In genomic region chr2:165070096-165070816, GRCm38 (mm10) we compare ENCODE assay signal across 9 mouse cellular contexts. TPM values are rescaled to one million over a fixed set of nuclear protein-coding genes. Genes with fewer than 3 reads are reported as not detected.
DNase-seq lines count a peak whose midpoint lies in the region; ATAC-seq and TF ChIP-seq lines count a peak whose summit lies in the region.
"Had no signal": no experiment of that assay in that cellular context is flagged by ENCODE, and none has a peak within 500 bp of the region (broad histone marks: within the 10 kb centered on the region; RNA-seq: fewer than 3 reads in every experiment).

No protein-coding gene starts in this region.

- no peaks in the 10 kb centered on the region for H3K9me3 ChIP-seq in ES-Bruce4 (replicated peaks; ENCODE audit: control insufficient read depth, insufficient read depth, low read length, poor library complexity, severe bottlenecking)
- no peaks in the 10 kb centered on the region for H3K9me3 ChIP-seq in embryonic facial prominence, embryonic 13.5 days
- no peaks in the 10 kb centered on the region for H3K9me3 ChIP-seq in heart, postnatal 0 days (replicated peaks; ENCODE audit: control insufficient read depth, low read length)
- H3K9me3 ChIP-seq in lung, embryonic 15.5 days, result no peaks in the 10 kb centered on the region
- H3K9me3 ChIP-seq: heart, embryonic 15.5 days had no signal

- TF ChIP-seq POLR2A in ES-Bruce4 (IDR thresholded peaks at IDR 0.05; ENCODE audit: insufficient read depth, low read length), result no peak

- H3K27ac ChIP-seq in ES-Bruce4 (ENCODE audit: insufficient read depth, low read length), result no peak overlapping the region
- no peak overlapping the region for H3K27ac ChIP-seq in embryonic facial prominence, embryonic 13.5 days
- no peak overlapping the region for H3K27ac ChIP-seq in heart, postnatal 0 days (ENCODE audit: low read depth)
- no peak overlapping the region for H3K27ac ChIP-seq in lung, embryonic 15.5 days
- H3K27ac ChIP-seq: heart, embryonic 15.5 days had no signal

- H3K4me2 ChIP-seq in embryonic facial prominence, embryonic 13.5 days, result peak overlapping the region; percentile 40
- H3K4me2 ChIP-seq in heart, postnatal 0 days (ENCODE audit: low read depth, low read length), result no peak overlapping the region
- H3K4me2 ChIP-seq in lung, embryonic 15.5 days, result 0 out of 2 replicates have a peak overlapping the region, but pooled peaks have one; percentile 12
- H3K4me2 ChIP-seq: heart, embryonic 15.5 days had no signal

- no peaks in the 10 kb centered on the region for H3K36me3 ChIP-seq in ES-Bruce4 (ENCODE audit: control insufficient read depth, insufficient read depth, low read length, poor library complexity, severe bottlenecking)
- H3K36me3 ChIP-seq in embryonic facial prominence, embryonic 13.5 days, result no peaks in the 10 kb centered on the region
- no peaks in the 10 kb centered on the region for H3K36me3 ChIP-seq in heart, postnatal 0 days (replicated peaks; ENCODE audit: control insufficient read depth, insufficient read depth, low read length)
- H3K36me3 ChIP-seq in lung, embryonic 15.5 days, result no peaks in the 10 kb centered on the region
- H3K36me3 ChIP-seq: heart, embryonic 15.5 days had no signal

- peaks cover 3% of the 10 kb centered on the region for H3K4me1 ChIP-seq in ES-Bruce4 (ENCODE audit: control insufficient read depth, insufficient read depth, low read length)
- peaks cover 9% of the 10 kb centered on the region for H3K4me1 ChIP-seq in embryonic facial prominence, embryonic 13.5 days
- H3K4me1 ChIP-seq in heart, postnatal 0 days (ENCODE audit: control insufficient read depth, insufficient read depth), result no peaks in the 10 kb centered on the region
- H3K4me1 ChIP-seq in lung, embryonic 15.5 days, result 0 out of 2 replicates have a peak, but pooled peaks cover 3% of the 10 kb centered on the region

- TF ChIP-seq CTCF in ES-Bruce4 (IDR thresholded peaks at IDR 0.05; ENCODE audit: low read depth, low read length), result peak; percentile 82
- peak; percentile 68 for TF ChIP-seq CTCF in heart, postnatal 0 days (IDR thresholded peaks at IDR 0.05; ENCODE audit: low read depth)

- 0 out of 2 replicates have a peak, but pooled peaks have one; percentile 28 for ATAC-seq in embryonic facial prominence, embryonic 13.5 days (ENCODE audit: insufficient number of reproducible peaks, insufficient read depth, low FRiP score, low TSS enrichment, low read depth)
- ATAC-seq in heart, postnatal 0 days (ENCODE audit: insufficient read depth, low read depth), result 0 out of 2 replicates have a peak, but pooled peaks have one; percentile 24
- ATAC-seq in lung, embryonic 15.5 days (ENCODE audit: borderline replicate concordance, extremely low read depth, low FRiP score, low TSS enrichment), result no peak
- ATAC-seq in erythroblast, adult 5-6 weeks (replicated peaks; ENCODE audit: low FRiP score, poor library complexity, severe bottlenecking), result no peak

- 21% methylated on average over 23 of the region's 23 CpGs for WGBS in embryonic facial prominence, embryonic 13.5 days
- WGBS in heart, postnatal 0 days, result 21% methylated on average over 23 of the region's 23 CpGs
- WGBS in lung, embryonic 15.5 days, result 22% methylated on average over 23 of the region's 23 CpGs

- no peaks in the 10 kb centered on the region for H3K27me3 ChIP-seq in ES-Bruce4 (ENCODE audit: control insufficient read depth, insufficient read depth, low read length, poor library complexity, severe bottlenecking)
- H3K27me3 ChIP-seq in embryonic facial prominence, embryonic 13.5 days, result peaks cover 53% of the 10 kb centered on the region
- H3K27me3 ChIP-seq in heart, postnatal 0 days (ENCODE audit: control insufficient read depth, insufficient read depth, low read length), result peaks cover 27% of the 10 kb centered on the region
- H3K27me3 ChIP-seq in lung, embryonic 15.5 days, result peaks cover 29% of the 10 kb centered on the region

- DNase-seq in adrenal gland, postnatal 14 days, result peak; percentile 81
- DNase-seq in heart, postnatal 0 days (ENCODE audit: low spot score), result peak; percentile 62
- peak; percentile 77 to 81 for DNase-seq in kidney, postnatal 4 days
- DNase-seq in retina, embryonic 14.5 days (ENCODE audit: low spot score), result peak; percentile 91

- H3K4me3 ChIP-seq in ES-Bruce4 (ENCODE audit: low read depth, low read length), result peak overlapping the region; percentile 65
- no peak overlapping the region for H3K4me3 ChIP-seq in embryonic facial prominence, embryonic 13.5 days
- H3K4me3 ChIP-seq in heart, postnatal 0 days (ENCODE audit: low read depth, low read length), result no peak overlapping the region
- no peak overlapping the region for H3K4me3 ChIP-seq in lung, embryonic 15.5 days
- H3K4me3 ChIP-seq: heart, embryonic 15.5 days had no signal

- 0 out of 2 replicates have a peak overlapping the region, but pooled peaks have one; percentile 17 for H3K9ac ChIP-seq in ES-Bruce4 (ENCODE audit: low read depth, poor library complexity, severe bottlenecking)
- H3K9ac ChIP-seq in embryonic facial prominence, embryonic 13.5 days, result no peak overlapping the region
- H3K9ac ChIP-seq in heart, postnatal 0 days (replicated peaks; ENCODE audit: low read depth, low read length), result no peak overlapping the region
- H3K9ac ChIP-seq in lung, embryonic 15.5 days, result no peak overlapping the region
- H3K9ac ChIP-seq: heart, embryonic 15.5 days had no signal

- no peak for TF ChIP-seq EP300 in ES-Bruce4 (IDR thresholded peaks at IDR 0.05; ENCODE audit: insufficient read depth, low read depth, low read length)
- no peak for TF ChIP-seq EP300 in heart, postnatal 0 days (IDR thresholded peaks at IDR 0.05; ENCODE audit: low read depth)

RNA-seq across cellular contexts. Expression of gene Cd40, which starts 14.8 kb away (rescaled TPM):
- 5.3 and 5.8 TPM in 2 replicates for polyA plus RNA-seq in ES-Bruce4 (2011; ENCODE audit: insufficient read depth, insufficient read length, low read depth, missing spikeins)
- 3.3 and 6.5 TPM in 2 replicates for total RNA-seq in adrenal gland, postnatal 14 days (2021)
- 4.9 and 6.3 TPM in 2 replicates for polyA plus RNA-seq in embryonic facial prominence, embryonic 13.5 days (2015; fragmentation: Nextera tagmentation; extraction: Ambion mirVana)
- 12.1 and 12.9 TPM in 2 replicates for total RNA-seq in heart, postnatal 0 days (2014; rRNA removed; ENCODE audit: low replicate concordance)
- polyA plus RNA-seq in heart, postnatal 0 days (2015; fragmentation: Nextera tagmentation; extraction: Ambion mirVana), result 5.1 and 6.7 TPM in 2 replicates
- 30.2 and 35.4 TPM in 2 replicates for polyA plus RNA-seq in lung, embryonic 15.5 days (2015; fragmentation: Nextera tagmentation; extraction: Ambion mirVana)
- total RNA-seq in erythroblast, adult 5-6 weeks (2015; ENCODE audit: low replicate concordance), result 10.2 TPM in 1 of 2 replicates, not detected in the other
- total RNA-seq in erythroblast, adult 5-6 weeks (2017; ENCODE audit: low replicate concordance), result 3.6 and 5.1 TPM in 2 replicates

RNA-seq across cellular contexts. Expression of gene 1700025C18Rik, which starts 20.3 kb away (rescaled TPM):
- polyA plus RNA-seq in ES-Bruce4 (2011; ENCODE audit: insufficient read depth, insufficient read length, low read depth, missing spikeins), result not detected in 2 replicates
- not detected in 2 replicates for total RNA-seq in adrenal gland, postnatal 14 days (2021)
- not detected in 2 replicates for polyA plus RNA-seq in embryonic facial prominence, embryonic 13.5 days (2015; fragmentation: Nextera tagmentation; extraction: Ambion mirVana)
- total RNA-seq in heart, postnatal 0 days (2014; rRNA removed; ENCODE audit: low replicate concordance), result not detected in 2 replicates
- not detected in 2 replicates for polyA plus RNA-seq in heart, postnatal 0 days (2015; fragmentation: Nextera tagmentation; extraction: Ambion mirVana)
- polyA plus RNA-seq in lung, embryonic 15.5 days (2015; fragmentation: Nextera tagmentation; extraction: Ambion mirVana), result not detected in 2 replicates
- total RNA-seq in erythroblast, adult 5-6 weeks (2015; ENCODE audit: low replicate concordance), result not detected in 2 replicates
- total RNA-seq in erythroblast, adult 5-6 weeks (2017; ENCODE audit: low replicate concordance), result not detected in 2 replicates
- polyA plus RNA-seq: heart, embryonic 15.5 days had no signal

RNA-seq across cellular contexts. Expression of gene Ncoa5, which starts 35.6 kb away (rescaled TPM):
- 30.8 and 33.7 TPM in 2 replicates for polyA plus RNA-seq in ES-Bruce4 (2011; ENCODE audit: insufficient read depth, insufficient read length, low read depth, missing spikeins)
- total RNA-seq in adrenal gland, postnatal 14 days (2021), result 37.6 and 40.5 TPM in 2 replicates
- polyA plus RNA-seq in embryonic facial prominence, embryonic 13.5 days (2015; fragmentation: Nextera tagmentation; extraction: Ambion mirVana), result 94.8 and 95.8 TPM in 2 replicates
- 20.0 and 30.7 TPM in 2 replicates for total RNA-seq in heart, postnatal 0 days (2014; rRNA removed; ENCODE audit: low replicate concordance)
- 20.6 and 20.8 TPM in 2 replicates for polyA plus RNA-seq in heart, postnatal 0 days (2015; fragmentation: Nextera tagmentation; extraction: Ambion mirVana)
- polyA plus RNA-seq in lung, embryonic 15.5 days (2015; fragmentation: Nextera tagmentation; extraction: Ambion mirVana), result 67.4 and 73.8 TPM in 2 replicates
- total RNA-seq in erythroblast, adult 5-6 weeks (2015; ENCODE audit: low replicate concordance), result 1.2 and 5.4 TPM in 2 replicates
- 10.3 and 15.6 TPM in 2 replicates for total RNA-seq in erythroblast, adult 5-6 weeks (2017; ENCODE audit: low replicate concordance)

Comparison
In these comparisons a context has a peak if more than half of its experiments do, and no peak if none do; other contexts are left out.
1. ATAC-seq: peak in embryonic facial prominence, embryonic 13.5 days (single experiment) and heart, postnatal 0 days (single experiment); none in lung, embryonic 15.5 days (single experiment) and erythroblast, adult 5-6 weeks (single experiment).
2. Peak in every context shown above with its lines, with median percentiles within 50 percentile points of each other: DNase-seq.